Mouse (Mus musculus) forebrain, postnatal 0 days (tissue): Measurements from ENCODE around the gene Commd3. TPM values are rescaled to one million over a fixed set of nuclear protein-coding genes. Genes with fewer than 3 reads are reported as not detected.

Source experiments
- ATAC-seq: fragments of 200-750 bp; cut with Nextera tagmentation; 2 replicates; pipeline ENCODE4 v1.8.0; 2017; ENCODE audit warnings: mild to moderate bottlenecking, moderate library complexity
- DNase-seq: peaks from one replicate; pipeline ENCODE4 v3.0.0-alpha.2; 2015
- H3K27ac ChIP-seq: fragments of 300-500 bp; sonication (generic); 2 replicates; pipeline ENCODE4 v1.5.1; 2014; ENCODE audit warnings: low read depth, mild to moderate bottlenecking, antibody characterized with exemption, low read length, moderate library complexity, mixed read lengths
- H3K27me3 ChIP-seq: fragments of 300-500 bp; sonication (generic); 2 replicates; pipeline ENCODE4 v1.6.1; 2014; ENCODE audit warnings: mild to moderate bottlenecking, low read length, mixed read lengths; ENCODE audit not compliant: insufficient read depth
- H3K36me3 ChIP-seq: fragments of 300-500 bp; sonication (generic); 2 replicates; pipeline ENCODE4 v1.6.1; 2014; ENCODE audit warnings: mild to moderate bottlenecking, moderate library complexity; ENCODE audit not compliant: insufficient read depth
- H3K4me1 ChIP-seq: fragments of 300-500 bp; sonication (generic); 2 replicates; pipeline ENCODE4 v1.6.1; 2014; ENCODE audit warnings: antibody characterized with exemption; ENCODE audit not compliant: insufficient read depth
- H3K4me2 ChIP-seq: fragments of 300-500 bp; sonication (generic); 2 replicates; pipeline ENCODE4 v1.6.1; 2014; ENCODE audit warnings: low read depth, mild to moderate bottlenecking, moderate library complexity
- H3K4me3 ChIP-seq: fragments of 300-500 bp; sonication (generic); 2 replicates; pipeline ENCODE4 v1.5.1; 2014; ENCODE audit warnings: low read depth, low read length, mixed read lengths
- H3K9ac ChIP-seq: fragments of 300-500 bp; sonication (generic); 2 replicates; pipeline ENCODE4 v1.6.1; 2014; ENCODE audit warnings: mild to moderate bottlenecking
- H3K9me3 ChIP-seq: fragments of 300-500 bp; sonication (generic); 2 replicates; pipeline ENCODE4 v1.6.1; 2016; ENCODE audit warnings: low read length
- CTCF ChIP-seq: sonication (generic); IDR thresholded peaks from 2 replicates; pipeline ENCODE4 v1.5.1; 2016; ENCODE audit warnings: antibody characterized with exemption, control low read depth, low read depth
- WGBS: fragments of 180-500 bp; shearing (Covaris S2); extraction: QIAGEN DNeasy Blood & Tissue Kit; methylation state at CpG from one replicate; pipeline ENCODE4 v1.1.7; 2014; 5-methylcytosine and 5-hydroxymethylcytosine counted together
- polyA plus RNA-seq: library from polyadenylated mRNA; unstranded; fragments of >200 nt; fragmentation: Nextera tagmentation; extraction: Ambion mirVana; gene quantifications from 2 replicates; pipeline ENCODE4 v1.2.1, GENCODE M21; 2015
- total RNA-seq: library from RNA; depleted of rRNA; stranded (reverse); fragments of >200 nt; gene quantifications from 2 replicates; pipeline ENCODE4 v1.2.3, GENCODE M21; 2014; rRNA removed

Commd3 gene
- total RNA-seq (164 and 184 TPM in 2 replicates), polyA plus RNA-seq (256 and 334 TPM in 2 replicates)

DNA sequence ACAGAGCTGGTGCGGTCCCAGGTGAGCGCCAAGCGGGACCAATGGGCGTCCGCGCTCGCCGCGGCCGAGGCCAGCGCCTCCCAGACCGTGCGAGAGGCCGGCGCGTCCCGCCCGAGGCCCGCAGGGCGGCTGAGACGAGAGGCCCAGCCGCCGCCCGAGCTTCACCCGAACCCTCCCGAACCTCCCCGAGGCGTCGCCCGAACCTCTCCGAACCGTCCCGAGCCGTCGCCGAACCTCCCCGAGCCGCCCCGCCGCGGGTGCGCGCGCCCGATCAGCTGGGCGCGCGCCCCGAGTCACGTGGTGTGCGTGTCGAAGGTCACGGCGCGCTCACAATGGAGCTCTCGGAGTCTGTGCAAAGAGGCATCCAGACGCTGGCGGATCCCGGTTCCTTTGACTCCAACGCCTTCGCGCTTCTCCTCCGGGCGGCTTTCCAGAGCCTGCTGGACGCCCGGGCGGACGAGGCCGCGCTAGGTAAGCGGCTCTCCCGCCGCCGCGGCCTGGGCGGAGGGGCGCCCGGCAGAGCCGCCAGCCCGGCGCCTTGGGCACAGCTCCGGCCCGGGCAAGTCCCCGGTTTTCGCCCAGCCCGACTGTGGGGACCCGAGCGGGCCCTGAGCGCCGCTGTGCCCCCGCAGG lies at the start of gene Commd3:
TSS of gene Commd3 (plus strand) at position 252 of the 633 bp plus-strand sequence.
- DNase-seq (peak; percentile 98), ATAC-seq (peak; percentile 91)
- 1% methylated on average over 82 of the region's 91 CpGs for WGBS
- H3K27ac ChIP-seq = peak within 1 kb of the TSS; percentile 97
- peak within 1 kb of the TSS; percentile 67 for H3K4me2 ChIP-seq
- H3K4me1 ChIP-seq = 0 out of 2 replicates have a peak, but pooled peaks cover 7% of the 10 kb centered on the region
- peak within 1 kb of the TSS; percentile 99 for H3K9ac ChIP-seq
- no peak for TF ChIP-seq CTCF
- no peaks in the 10 kb centered on the region for H3K9me3 ChIP-seq
- H3K4me3 ChIP-seq = peak within 1 kb of the TSS; percentile 94
- H3K36me3 ChIP-seq = no peaks in the 10 kb centered on the region
- no peaks in the 10 kb centered on the region for H3K27me3 ChIP-seq

DNA sequence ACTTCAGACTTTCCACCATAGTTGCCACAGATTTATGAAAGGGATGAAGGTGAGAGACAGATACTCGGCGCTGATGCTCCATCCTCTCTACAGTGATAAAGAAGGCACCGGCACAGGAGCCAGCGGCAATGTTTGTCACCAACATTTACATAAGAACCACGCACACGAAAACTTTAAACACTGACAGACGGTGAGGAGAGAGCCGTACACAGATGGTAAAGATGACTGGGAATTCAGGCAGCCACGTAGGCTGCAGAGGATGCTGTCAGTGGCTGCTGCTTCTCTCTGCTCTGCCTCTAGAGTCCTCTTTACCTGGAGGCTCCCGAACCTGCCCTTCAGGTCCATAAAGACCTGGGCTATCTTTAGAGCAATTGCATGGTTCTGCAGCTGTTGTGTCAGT lies 49.0 kb upstream of the Commd3 start:
- DNase-seq = peak; percentile 12
- H3K27ac ChIP-seq = no peak overlapping the region
- no peak overlapping the region for H3K9ac ChIP-seq
- H3K27me3 ChIP-seq = no peaks in the 10 kb centered on the region
- ATAC-seq = peak; percentile 10; the same call in 1 of the 2 replicates
- H3K4me3 ChIP-seq = no peak overlapping the region
- TF ChIP-seq CTCF = no peak
- 68% methylated on average over 10 of the region's 10 CpGs for WGBS
- no peaks in the 10 kb centered on the region for H3K9me3 ChIP-seq
- no peaks in the 10 kb centered on the region for H3K36me3 ChIP-seq
- no peaks in the 10 kb centered on the region for H3K4me1 ChIP-seq
- no peak overlapping the region for H3K4me2 ChIP-seq

DNA sequence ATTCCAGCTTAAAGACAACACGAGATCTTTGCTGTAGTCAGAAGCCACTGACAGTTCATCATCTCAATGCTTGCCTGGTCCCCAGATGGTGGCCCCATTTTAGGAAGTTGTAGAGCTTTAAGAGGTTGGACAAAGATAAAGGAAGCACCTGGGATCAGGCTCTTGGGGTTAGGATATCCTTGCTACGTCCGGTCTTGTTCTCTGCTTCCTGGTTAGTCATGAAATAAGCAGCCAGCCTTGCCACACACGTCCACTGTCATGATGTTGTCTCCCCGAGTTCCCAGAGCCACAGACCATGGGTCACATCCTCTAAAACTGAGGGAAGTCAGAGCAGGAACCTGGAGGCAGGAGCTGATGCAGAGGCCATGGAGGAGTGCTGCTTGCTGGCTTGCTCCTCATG lies 41.6 kb upstream of the Commd3 start:
- H3K4me2 ChIP-seq = no peak overlapping the region
- H3K4me3 ChIP-seq = no peak overlapping the region
- no peaks in the 10 kb centered on the region for H3K27me3 ChIP-seq
- ATAC-seq = no peak
- DNase-seq = no peak
- no peaks in the 10 kb centered on the region for H3K9me3 ChIP-seq
- H3K4me1 ChIP-seq = no peaks in the 10 kb centered on the region
- no peak overlapping the region for H3K27ac ChIP-seq
- H3K9ac ChIP-seq = no peak overlapping the region
- no peaks in the 10 kb centered on the region for H3K36me3 ChIP-seq
- TF ChIP-seq CTCF = no peak
- 83% methylated on average over 5 of the region's 5 CpGs for WGBS

DNA sequence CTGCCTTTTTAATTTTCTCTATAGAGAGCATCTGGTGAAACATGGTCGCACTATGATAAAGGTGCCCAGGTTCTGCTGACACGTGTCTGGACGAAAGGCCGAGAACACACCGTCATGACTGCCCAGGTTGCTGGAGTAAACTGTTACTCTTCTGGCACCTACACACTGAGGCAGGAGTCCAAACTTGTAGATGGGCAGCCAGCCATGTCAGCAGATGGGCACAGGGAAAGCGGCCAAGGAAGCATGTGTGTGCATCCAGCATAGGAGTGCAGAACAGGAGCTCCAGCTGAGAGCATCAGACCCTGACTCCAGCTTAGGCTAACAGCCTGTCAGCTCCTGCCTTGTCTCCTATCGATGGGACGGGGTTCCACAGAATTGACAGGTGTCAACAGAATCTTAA lies 37.1 kb upstream of the Commd3 start:
- no peak for TF ChIP-seq CTCF
- Histone ChIP-seq H3K36me3 (no peaks in the 10 kb centered on the region), H3K9me3 (no peaks in the 10 kb centered on the region), H3K27ac (no peak overlapping the region), H3K9ac (no peak overlapping the region), H3K4me1 (no peaks in the 10 kb centered on the region), H3K4me3 (no peak overlapping the region), H3K27me3 (no peaks in the 10 kb centered on the region), H3K4me2 (no peak overlapping the region)
- DNase-seq (peak; percentile 84), ATAC-seq (peak; percentile 78)
- WGBS = 52% methylated on average over 8 of the region's 8 CpGs

DNA sequence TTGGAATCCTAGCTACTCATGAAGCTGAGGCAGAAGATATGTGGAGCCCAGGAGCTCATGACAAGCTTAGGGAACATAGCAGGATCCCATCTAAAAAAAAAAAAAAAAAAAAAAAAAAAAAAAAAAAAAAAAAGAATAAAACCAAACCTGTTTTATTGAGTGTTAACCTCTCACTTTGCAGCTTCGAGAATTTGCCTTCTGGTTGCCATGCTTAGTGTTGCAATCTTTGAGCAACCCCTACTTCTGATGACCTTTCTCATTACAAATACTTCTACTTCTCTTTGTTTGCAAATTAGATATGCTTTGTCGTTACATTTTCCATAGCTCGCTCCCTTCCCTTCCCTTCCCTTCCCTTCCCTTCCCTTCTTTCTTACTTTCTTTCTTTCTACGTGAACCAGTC lies 23.6 kb upstream of the Commd3 start:
- no peaks in the 10 kb centered on the region for H3K27me3 ChIP-seq
- no peak for ATAC-seq
- 81% methylated on average over 4 of the region's 4 CpGs for WGBS
- DNase-seq = no peak
- no peaks in the 10 kb centered on the region for H3K9me3 ChIP-seq
- H3K9ac ChIP-seq = no peak overlapping the region
- no peaks in the 10 kb centered on the region for H3K36me3 ChIP-seq
- no peak overlapping the region for H3K4me2 ChIP-seq
- H3K4me3 ChIP-seq = no peak overlapping the region
- no peaks in the 10 kb centered on the region for H3K4me1 ChIP-seq
- no peak overlapping the region for H3K27ac ChIP-seq
- TF ChIP-seq CTCF = no peak

DNA sequence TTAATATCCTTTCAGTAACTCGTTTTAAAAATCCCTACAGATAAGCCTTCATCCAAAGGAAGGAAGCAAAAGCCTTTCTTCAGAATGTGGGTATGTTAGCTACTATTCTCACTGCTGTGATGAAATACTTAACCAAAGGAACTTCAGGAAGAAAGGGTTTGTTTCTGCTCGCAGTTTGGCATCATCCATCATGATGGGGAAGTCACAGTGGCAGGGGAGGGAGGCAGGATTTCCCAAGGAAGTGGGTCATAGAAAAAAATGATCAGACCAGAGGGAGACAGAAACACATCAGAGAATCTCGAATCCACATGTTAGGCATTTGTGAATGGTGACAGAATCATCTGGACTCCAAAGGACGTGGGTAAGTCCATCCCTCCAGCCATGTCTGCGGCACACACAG lies 17.4 kb upstream of the Commd3 start:
- Histone ChIP-seq H3K4me1 (no peaks in the 10 kb centered on the region), H3K9me3 (no peaks in the 10 kb centered on the region), H3K9ac (no peak overlapping the region), H3K4me2 (no peak overlapping the region), H3K36me3 (no peaks in the 10 kb centered on the region), H3K27me3 (no peaks in the 10 kb centered on the region), H3K4me3 (no peak overlapping the region), H3K27ac (no peak overlapping the region)
- 77% methylated on average over 5 of the region's 5 CpGs for whole genome bisulfite sequencing
- DNase-seq (no peak), ATAC-seq (no peak)
- TF ChIP-seq CTCF = no peak

DNA sequence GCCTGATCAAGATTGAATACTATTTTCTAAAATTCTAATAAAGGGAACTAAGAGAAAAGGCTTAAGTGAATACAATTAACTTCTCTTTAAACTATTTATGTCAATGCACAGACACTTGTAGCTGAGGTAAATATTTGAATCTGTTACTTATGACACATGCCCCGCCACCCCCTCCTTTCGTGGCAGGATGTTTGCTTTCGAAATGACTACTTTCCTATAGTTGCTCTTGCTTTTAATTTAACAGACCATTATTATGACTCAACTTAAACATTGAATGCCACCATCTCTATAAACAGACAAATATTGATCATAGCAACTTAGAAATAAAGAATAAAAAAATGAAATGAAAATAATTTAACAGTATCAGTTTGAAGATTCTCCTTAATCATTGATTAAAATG lies 8.2 kb upstream of the Commd3 start:
- DNase-seq (no peak), ATAC-seq (no peak)
- WGBS = 93% methylated on average over 3 of the region's 3 CpGs
- Histone ChIP-seq H3K27ac (no peak overlapping the region), H3K9me3 (no peaks in the 10 kb centered on the region), H3K9ac (no peak overlapping the region), H3K27me3 (no peaks in the 10 kb centered on the region), H3K4me1 (no peaks in the 10 kb centered on the region), H3K4me3 (no peak overlapping the region), H3K36me3 (no peaks in the 10 kb centered on the region), H3K4me2 (no peak overlapping the region)
- no peak for TF ChIP-seq CTCF
